Mouse (Mus musculus) heart, adult 9 months (tissue): ENCODE measurements around the gene Fam240b.

Experiments
- DNase-seq, 2 experiments: peaks; one replicate each; pipeline ENCODE4 v3.0.0; 2022; ENCODE audit warnings: low spot score in 2 of 2

Gene Fam240b

GRCm38 (mm10) chr13:64439471-64439870 is 58.1 kb downstream of the Fam240b start:
- no peak for DNase-seq

GRCm38 (mm10) chr13:64438863-64439452 is 58.6 kb downstream of the Fam240b start:
- DNase-seq = peak; percentile 70 to 72

GRCm38 (mm10) chr13:64437801-64438200 is 59.8 kb downstream of the Fam240b start:
- DNase-seq = no peak

GRCm38 (mm10) chr13:64432017-64432995 is 65.3 kb downstream of the Fam240b start, which contains the start of gene Cdk20:
TSS of gene Cdk20 (plus strand) at chr13:64432314.
- peak; percentile 95 to 98 for DNase-seq
